Mouse (Mus musculus): ENCODE results near the gene Rnase11. TPM values are rescaled to one million over a fixed set of nuclear protein-coding genes. Genes with fewer than 3 reads are reported as not detected.
A peak's percentile ranks its signal among the peaks of the same experiment; 100 is the strongest.
"Not testable (repeated sequence)": the region's sequence is repeated elsewhere in the genome, so short reads cannot be mapped to it uniquely, and the experiment has no call there.

Rnase11 gene
- polyA plus RNA-seq (2011; ENCODE audit: insufficient read depth, insufficient read length, low replicate concordance, missing spikeins): not detected in 2 replicates

GRCm38 (mm10) chr14:51050063-51050462, at the start of gene Rnase11:
TSS of gene Rnase11 (minus strand) at chr14:51050163.
- no peak within 1 kb of the TSS for H3K27ac ChIP-seq (ENCODE audit: control insufficient read depth, insufficient read depth, low read depth, low read length, poor library complexity)
- TF ChIP-seq CTCF (IDR thresholded peaks at IDR 0.05; ENCODE audit: control insufficient read depth, insufficient read depth, low read length) (no peak), POLR2A (IDR thresholded peaks at IDR 0.05; ENCODE audit: borderline replicate concordance, control insufficient read depth, low read depth, low read length) (no peak)
- WGBS: 73% methylated on average over 2 of the region's 2 CpGs
- H3K4me1 ChIP-seq (ENCODE audit: control insufficient read depth, insufficient read depth, low read length): peaks cover 2% of the 10 kb centered on the region
- no peak within 1 kb of the TSS for H3K4me3 ChIP-seq (replicated peaks; ENCODE audit: control insufficient read depth, low read depth, low read length)

GRCm38 (mm10) chr14:51098921-51099320, 49.0 kb upstream of the Rnase11 start:
- no peak overlapping the region for H3K4me3 ChIP-seq (replicated peaks; ENCODE audit: control insufficient read depth, low read depth, low read length)
- peaks cover 3% of the 10 kb centered on the region; the same call in 1 of the 2 replicates for H3K4me1 ChIP-seq (ENCODE audit: control insufficient read depth, insufficient read depth, low read length)
- H3K27ac ChIP-seq (ENCODE audit: control insufficient read depth, insufficient read depth, low read depth, low read length, poor library complexity): no peak overlapping the region
- TF ChIP-seq CTCF (IDR thresholded peaks at IDR 0.05; ENCODE audit: control insufficient read depth, insufficient read depth, low read length) (no peak), POLR2A (IDR thresholded peaks at IDR 0.05; ENCODE audit: borderline replicate concordance, control insufficient read depth, low read depth, low read length) (no peak)
- WGBS: 96% methylated on average over 11 of the region's 11 CpGs

- not testable (repeated sequence) for H3K4me1 ChIP-seq (ENCODE audit: control insufficient read depth, insufficient read depth, low read length); H3K27ac ChIP-seq (ENCODE audit: control insufficient read depth, insufficient read depth, low read depth, low read length, poor library complexity); H3K4me3 ChIP-seq (replicated peaks; ENCODE audit: control insufficient read depth, low read depth, low read length)
- TF ChIP-seq CTCF (IDR thresholded peaks at IDR 0.05; ENCODE audit: control insufficient read depth, insufficient read depth, low read length): peak; percentile 50
- WGBS: 5% methylated on average over 1 of the region's 1 CpGs
Measured at GRCm38 (mm10) chr14:51098300-51098699, 48.3 kb upstream of the Rnase11 start.

- 36% methylated on average over 9 of the region's 9 CpGs for WGBS
- no peak overlapping the region for H3K27ac ChIP-seq (ENCODE audit: control insufficient read depth, insufficient read depth, low read depth, low read length, poor library complexity)
- TF ChIP-seq CTCF (IDR thresholded peaks at IDR 0.05; ENCODE audit: control insufficient read depth, insufficient read depth, low read length): no peak
- no peak for TF ChIP-seq POLR2A (IDR thresholded peaks at IDR 0.05; ENCODE audit: borderline replicate concordance, control insufficient read depth, low read depth, low read length)
Measured at GRCm38 (mm10) chr14:51095736-51096524, 46.0 kb upstream of the Rnase11 start.

GRCm38 (mm10) chr14:51094921-51095320, 45.0 kb upstream of the Rnase11 start:
- H3K27ac ChIP-seq (ENCODE audit: control insufficient read depth, insufficient read depth, low read depth, low read length, poor library complexity): no peak overlapping the region
- no peak overlapping the region for H3K4me3 ChIP-seq (replicated peaks; ENCODE audit: control insufficient read depth, low read depth, low read length)
- peaks cover 3% of the 10 kb centered on the region; the same call in 1 of the 2 replicates for H3K4me1 ChIP-seq (ENCODE audit: control insufficient read depth, insufficient read depth, low read length)
- 66% methylated on average over 8 of the region's 9 CpGs for WGBS
- TF ChIP-seq CTCF (IDR thresholded peaks at IDR 0.05; ENCODE audit: control insufficient read depth, insufficient read depth, low read length) (no peak), POLR2A (IDR thresholded peaks at IDR 0.05; ENCODE audit: borderline replicate concordance, control insufficient read depth, low read depth, low read length) (no peak)

More at GRCm38 (mm10) chr14:51095736-51096524, 46.0 kb upstream of the Rnase11 start:
- H3K4me1 ChIP-seq (ENCODE audit: control insufficient read depth, insufficient read depth, low read length): peaks cover 3% of the 10 kb centered on the region; the same call in 1 of the 2 replicates
- no peak overlapping the region for H3K4me3 ChIP-seq (replicated peaks; ENCODE audit: control insufficient read depth, low read depth, low read length)

- TF ChIP-seq POLR2A (IDR thresholded peaks at IDR 0.05; ENCODE audit: borderline replicate concordance, control insufficient read depth, low read depth, low read length) (no peak), CTCF (IDR thresholded peaks at IDR 0.05; ENCODE audit: control insufficient read depth, insufficient read depth, low read length) (no peak)
- WGBS: 19% methylated on average over 5 of the region's 5 CpGs
- Histone ChIP-seq H3K4me3 (replicated peaks; ENCODE audit: control insufficient read depth, low read depth, low read length) (no peak overlapping the region), H3K27ac (ENCODE audit: control insufficient read depth, insufficient read depth, low read depth, low read length, poor library complexity) (peak overlapping the region; percentile 42; the same call in 1 of the 2 replicates), H3K4me1 (ENCODE audit: control insufficient read depth, insufficient read depth, low read length) (peaks cover 3% of the 10 kb centered on the region; the same call in 1 of the 2 replicates)
Measured at GRCm38 (mm10) chr14:51094096-51094875, 44.3 kb upstream of the Rnase11 start.

- WGBS: 11% methylated on average over 3 of the region's 3 CpGs
- TF ChIP-seq POLR2A (IDR thresholded peaks at IDR 0.05; ENCODE audit: borderline replicate concordance, control insufficient read depth, low read depth, low read length) (no peak), CTCF (IDR thresholded peaks at IDR 0.05; ENCODE audit: control insufficient read depth, insufficient read depth, low read length) (no peak)
- Histone ChIP-seq H3K4me3 (replicated peaks; ENCODE audit: control insufficient read depth, low read depth, low read length) (no peak overlapping the region), H3K27ac (ENCODE audit: control insufficient read depth, insufficient read depth, low read depth, low read length, poor library complexity) (no peak overlapping the region), H3K4me1 (ENCODE audit: control insufficient read depth, insufficient read depth, low read length) (peaks cover 3% of the 10 kb centered on the region; the same call in 1 of the 2 replicates)
Measured at GRCm38 (mm10) chr14:51093496-51093895, 43.5 kb upstream of the Rnase11 start.

- Histone ChIP-seq H3K4me1 (ENCODE audit: control insufficient read depth, insufficient read depth, low read length) (peaks cover 3% of the 10 kb centered on the region; the same call in 1 of the 2 replicates), H3K27ac (ENCODE audit: control insufficient read depth, insufficient read depth, low read depth, low read length, poor library complexity) (no peak overlapping the region), H3K4me3 (replicated peaks; ENCODE audit: control insufficient read depth, low read depth, low read length) (no peak overlapping the region)
- 37% methylated on average over 8 of the region's 8 CpGs for WGBS
- no peak for TF ChIP-seq CTCF (IDR thresholded peaks at IDR 0.05; ENCODE audit: control insufficient read depth, insufficient read depth, low read length)
- TF ChIP-seq POLR2A (IDR thresholded peaks at IDR 0.05; ENCODE audit: borderline replicate concordance, control insufficient read depth, low read depth, low read length): no peak
Measured at GRCm38 (mm10) chr14:51092073-51092620, 42.2 kb upstream of the Rnase11 start.

Measured in bone marrow, adult 2 months (tissue).